Mouse (Mus musculus) forebrain, postnatal 0 days (tissue): ENCODE results near the gene Rhot1. TPM values are rescaled to one million over a fixed set of nuclear protein-coding genes. Genes with fewer than 3 reads are reported as not detected.

ENCODE experiments used
- ATAC-seq: fragments of 200-750 bp; cut with Nextera tagmentation; 2 replicates; pipeline ENCODE4 v1.8.0; 2017; ENCODE audit warnings: mild to moderate bottlenecking, moderate library complexity
- DNase-seq: peaks from one replicate; pipeline ENCODE4 v3.0.0-alpha.2; 2015
- H3K27ac ChIP-seq: fragments of 300-500 bp; sonication (generic); 2 replicates; pipeline ENCODE4 v1.5.1; 2014; ENCODE audit warnings: low read depth, mild to moderate bottlenecking, antibody characterized with exemption, low read length, moderate library complexity, mixed read lengths
- H3K27me3 ChIP-seq: fragments of 300-500 bp; sonication (generic); 2 replicates; pipeline ENCODE4 v1.6.1; 2014; ENCODE audit warnings: mild to moderate bottlenecking, low read length, mixed read lengths; ENCODE audit not compliant: insufficient read depth
- H3K36me3 ChIP-seq: fragments of 300-500 bp; sonication (generic); 2 replicates; pipeline ENCODE4 v1.6.1; 2014; ENCODE audit warnings: mild to moderate bottlenecking, moderate library complexity; ENCODE audit not compliant: insufficient read depth
- H3K4me1 ChIP-seq: fragments of 300-500 bp; sonication (generic); 2 replicates; pipeline ENCODE4 v1.6.1; 2014; ENCODE audit warnings: antibody characterized with exemption; ENCODE audit not compliant: insufficient read depth
- H3K4me2 ChIP-seq: fragments of 300-500 bp; sonication (generic); 2 replicates; pipeline ENCODE4 v1.6.1; 2014; ENCODE audit warnings: low read depth, mild to moderate bottlenecking, moderate library complexity
- H3K4me3 ChIP-seq: fragments of 300-500 bp; sonication (generic); 2 replicates; pipeline ENCODE4 v1.5.1; 2014; ENCODE audit warnings: low read depth, low read length, mixed read lengths
- H3K9ac ChIP-seq: fragments of 300-500 bp; sonication (generic); 2 replicates; pipeline ENCODE4 v1.6.1; 2014; ENCODE audit warnings: mild to moderate bottlenecking
- H3K9me3 ChIP-seq: fragments of 300-500 bp; sonication (generic); 2 replicates; pipeline ENCODE4 v1.6.1; 2016; ENCODE audit warnings: low read length
- CTCF ChIP-seq: sonication (generic); IDR thresholded peaks from 2 replicates; pipeline ENCODE4 v1.5.1; 2016; ENCODE audit warnings: antibody characterized with exemption, control low read depth, low read depth
- WGBS: fragments of 180-500 bp; shearing (Covaris S2); extraction: QIAGEN DNeasy Blood & Tissue Kit; methylation state at CpG from one replicate; pipeline ENCODE4 v1.1.7; 2014; 5-methylcytosine and 5-hydroxymethylcytosine counted together
- polyA plus RNA-seq: library from polyadenylated mRNA; unstranded; fragments of >200 nt; fragmentation: Nextera tagmentation; extraction: Ambion mirVana; gene quantifications from 2 replicates; pipeline ENCODE4 v1.2.1, GENCODE M21; 2015
- total RNA-seq: library from RNA; depleted of rRNA; stranded (reverse); fragments of >200 nt; gene quantifications from 2 replicates; pipeline ENCODE4 v1.2.3, GENCODE M21; 2014

Gene Rhot1
- total and polyA plus RNA-seq, 2 experiments from 2014 or later: 61.0 to 69.5 TPM

- H3K4me1 ChIP-seq: peaks cover 7% of the 10 kb centered on the region; the same call in 1 of the 2 replicates
- ATAC-seq (0 out of 2 replicates have a peak, but pooled peaks have one; percentile 47), DNase-seq (peak; percentile 90)
- WGBS: 14% methylated on average over 5 of the region's 5 CpGs
- no peak overlapping the region for H3K9ac ChIP-seq
- no peak overlapping the region for H3K4me3 ChIP-seq
- H3K9me3 ChIP-seq: no peaks in the 10 kb centered on the region
- no peaks in the 10 kb centered on the region for H3K36me3 ChIP-seq
- H3K27ac ChIP-seq: no peak overlapping the region
- no peaks in the 10 kb centered on the region for H3K27me3 ChIP-seq
- no peak overlapping the region for H3K4me2 ChIP-seq
- TF ChIP-seq CTCF: peak; percentile 94
Observed at GRCm38 (mm10) chr11:80287150-80287549, 78.3 kb downstream of the Rhot1 start.

- no peaks in the 10 kb centered on the region for H3K9me3 ChIP-seq
- peak overlapping the region; percentile 86 for H3K27ac ChIP-seq
- ATAC-seq: peak; percentile 91
- TF ChIP-seq CTCF: no peak
- H3K4me1 ChIP-seq: peaks cover 7% of the 10 kb centered on the region; the same call in 1 of the 2 replicates
- 2% methylated on average over 23 of the region's 23 CpGs for WGBS
- H3K4me2 ChIP-seq: peak overlapping the region; percentile 64
- H3K36me3 ChIP-seq: no peaks in the 10 kb centered on the region
- DNase-seq: peak; percentile 84
- peak overlapping the region; percentile 36 for H3K4me3 ChIP-seq
- H3K27me3 ChIP-seq: no peaks in the 10 kb centered on the region
- H3K9ac ChIP-seq: peak overlapping the region; percentile 56
Observed at GRCm38 (mm10) chr11:80289701-80290445, 81.1 kb downstream of the Rhot1 start.

GRCm38 (mm10) chr11:80291004-80291403 is 82.2 kb downstream of the Rhot1 start:
- no peak for ATAC-seq
- no peak overlapping the region for H3K4me2 ChIP-seq
- H3K9ac ChIP-seq: no peak overlapping the region
- H3K27ac ChIP-seq: no peak overlapping the region
- no peaks in the 10 kb centered on the region for H3K27me3 ChIP-seq
- WGBS: 73% methylated on average over 2 of the region's 2 CpGs
- peak; percentile 29; the same call in 1 of the 2 replicates for TF ChIP-seq CTCF
- no peaks in the 10 kb centered on the region for H3K9me3 ChIP-seq
- peaks cover 14% of the 10 kb centered on the region; the same call in 1 of the 2 replicates for H3K4me1 ChIP-seq
- no peak for DNase-seq
- H3K36me3 ChIP-seq: no peaks in the 10 kb centered on the region
- H3K4me3 ChIP-seq: no peak overlapping the region

GRCm38 (mm10) chr11:80292463-80292862 is 83.6 kb downstream of the Rhot1 start:
- Histone ChIP-seq H3K4me1 (peaks cover 14% of the 10 kb centered on the region; the same call in 1 of the 2 replicates), H3K9me3 (no peaks in the 10 kb centered on the region), H3K9ac (no peak overlapping the region), H3K27ac (no peak overlapping the region), H3K27me3 (no peaks in the 10 kb centered on the region), H3K4me3 (no peak overlapping the region), H3K36me3 (no peaks in the 10 kb centered on the region), H3K4me2 (no peak overlapping the region)
- TF ChIP-seq CTCF: no peak
- WGBS: 22% methylated on average over 7 of the region's 7 CpGs
- no peak for DNase-seq
- ATAC-seq: no peak; the same call in 1 of the 2 replicates

GRCm38 (mm10) chr11:80295066-80295465 is 86.2 kb downstream of the Rhot1 start:
- no peak for ATAC-seq
- no peak overlapping the region for H3K4me3 ChIP-seq
- peak; percentile 34 for DNase-seq
- no peak overlapping the region for H3K27ac ChIP-seq
- no peaks in the 10 kb centered on the region for H3K9me3 ChIP-seq
- peaks cover 12% of the 10 kb centered on the region; the same call in 1 of the 2 replicates for H3K4me1 ChIP-seq
- 26% methylated on average over 9 of the region's 9 CpGs for WGBS
- no peaks in the 10 kb centered on the region for H3K27me3 ChIP-seq
- no peak overlapping the region for H3K4me2 ChIP-seq
- TF ChIP-seq CTCF: no peak
- H3K9ac ChIP-seq: no peak overlapping the region
- no peaks in the 10 kb centered on the region for H3K36me3 ChIP-seq

- no peak overlapping the region for H3K4me3 ChIP-seq
- H3K27ac ChIP-seq: no peak overlapping the region
- no peak for TF ChIP-seq CTCF
- no peaks in the 10 kb centered on the region for H3K36me3 ChIP-seq
- DNase-seq (no peak), ATAC-seq (no peak)
- H3K27me3 ChIP-seq: no peaks in the 10 kb centered on the region
- no peak overlapping the region for H3K9ac ChIP-seq
- H3K4me2 ChIP-seq: no peak overlapping the region
- H3K4me1 ChIP-seq: 0 out of 2 replicates have a peak, but pooled peaks cover 6% of the 10 kb centered on the region
- 15% methylated on average over 14 of the region's 14 CpGs for WGBS
- H3K9me3 ChIP-seq: no peaks in the 10 kb centered on the region
Observed at GRCm38 (mm10) chr11:80295785-80296184, 87.0 kb downstream of the Rhot1 start.

- H3K4me2 ChIP-seq: peak overlapping the region; percentile 99
- H3K4me3 ChIP-seq: peak overlapping the region; percentile 77
- DNase-seq (peak; percentile 47), ATAC-seq (no peak)
- 0 out of 2 replicates have a peak, but pooled peaks cover 9% of the 10 kb centered on the region for H3K4me1 ChIP-seq
- H3K36me3 ChIP-seq: no peaks in the 10 kb centered on the region
- H3K27me3 ChIP-seq: no peaks in the 10 kb centered on the region
- TF ChIP-seq CTCF: no peak
- no peak overlapping the region for H3K9ac ChIP-seq
- H3K27ac ChIP-seq: no peak overlapping the region
- no peaks in the 10 kb centered on the region for H3K9me3 ChIP-seq
- 6% methylated on average over 12 of the region's 12 CpGs for WGBS
Observed at GRCm38 (mm10) chr11:80299513-80300235, 90.9 kb downstream of the Rhot1 start.
